9 mouse cellular contexts compared by ENCODE assay signal in genomic region chr5:124019348-124020216, GRCm38 (mm10). TPM values are rescaled to one million over a fixed set of nuclear protein-coding genes. Genes with fewer than 3 reads are reported as not detected.
DNase-seq lines count a peak whose midpoint lies in the region; ATAC-seq and TF ChIP-seq lines count a peak whose summit lies in the region.
"Had no signal": no experiment of that assay in that cellular context is flagged by ENCODE, and none has a peak within 500 bp of the region (broad histone marks: within the 10 kb centered on the region; RNA-seq: fewer than 3 reads in every experiment).

No protein-coding gene starts in this region.

- no peak overlapping the region for H3K4me3 ChIP-seq in hindbrain, embryonic 15.5 days
- H3K4me3 ChIP-seq in testis, adult 2 months (ENCODE audit: control insufficient read depth, low read depth, low read length), result no peak overlapping the region
- H3K4me3 ChIP-seq: stomach, embryonic 15.5 days had no signal

- H3K9ac ChIP-seq in hindbrain, embryonic 15.5 days, result no peak overlapping the region
- H3K9ac ChIP-seq: stomach, embryonic 15.5 days had no signal

- no peaks in the 10 kb centered on the region for H3K27me3 ChIP-seq in hindbrain, embryonic 15.5 days
- no peaks in the 10 kb centered on the region for H3K27me3 ChIP-seq in testis, adult 2 months (ENCODE audit: control insufficient read depth, insufficient read depth, low read length)
- H3K27me3 ChIP-seq: stomach, embryonic 15.5 days had no signal

- TF ChIP-seq CTCF in testis, adult 2 months (IDR thresholded peaks at IDR 0.05; ENCODE audit: control insufficient read depth, insufficient read depth, insufficient replicate concordance, low read depth, low read length), result no peak

- 57% methylated on average over 12 of the region's 12 CpGs for WGBS in hindbrain, embryonic 15.5 days

- H3K4me1 ChIP-seq in hindbrain, embryonic 15.5 days (replicated peaks), result peaks cover 72% of the 10 kb centered on the region
- peaks cover 9% of the 10 kb centered on the region for H3K4me1 ChIP-seq in testis, adult 2 months (ENCODE audit: control insufficient read depth, insufficient read depth, low read length)

- intact Hi-C loops in left cerebral cortex, postnatal 14 days (cut with DNase I), result no loop called here

- no peak overlapping the region for H3K4me2 ChIP-seq in hindbrain, embryonic 15.5 days
- H3K4me2 ChIP-seq: stomach, embryonic 15.5 days had no signal

- no peaks in the 10 kb centered on the region for H3K9me3 ChIP-seq in hindbrain, embryonic 15.5 days
- H3K9me3 ChIP-seq: stomach, embryonic 15.5 days had no signal

- no peak for TF ChIP-seq POLR2A in testis, adult 2 months (IDR thresholded peaks at IDR 0.05; ENCODE audit: control insufficient read depth, low read depth, low read length)

- peak; percentile 29 to 47 for DNase-seq in cerebellum, adult 18-20 months
- DNase-seq in cerebellum, postnatal 4 days (ENCODE audit: low spot score in 2 of 2), result no peak
- DNase-seq in adrenal gland, postnatal 14 days, result peak; percentile 83
- DNase-seq in frontal cortex, postnatal 14 days (ENCODE audit: low spot score in 2 of 2), result peak; percentile 75 to 86
- DNase-seq in left cerebral cortex, postnatal 14 days (ENCODE audit: low spot score in 2 of 2), result peak; percentile 86 to 95

- ATAC-seq in hindbrain, embryonic 15.5 days (ENCODE audit: low FRiP score, low read depth), result peak; percentile 49; the same call in 1 of the 2 replicates
- ATAC-seq in megakaryocyte progenitor cell, adult 5-6 weeks (replicated peaks; ENCODE audit: poor library complexity), result peak; percentile 60

- peak overlapping the region; percentile 69 for H3K27ac ChIP-seq in hindbrain, embryonic 15.5 days (replicated peaks)
- peak overlapping the region; percentile 37 for H3K27ac ChIP-seq in testis, adult 2 months (ENCODE audit: control insufficient read depth, insufficient read depth, low read depth, low read length)
- H3K27ac ChIP-seq: stomach, embryonic 15.5 days had no signal

- H3K36me3 ChIP-seq in hindbrain, embryonic 15.5 days, result no peaks in the 10 kb centered on the region
- H3K36me3 ChIP-seq in testis, adult 2 months (ENCODE audit: control insufficient read depth, insufficient read depth, low read length), result no peaks in the 10 kb centered on the region
- H3K36me3 ChIP-seq: stomach, embryonic 15.5 days had no signal

RNA-seq across cellular contexts. Expression of gene Vps37b, which starts 12.5 kb away (rescaled TPM):
- total RNA-seq in adrenal gland, postnatal 14 days (2021), result 65.2 and 85.1 TPM in 2 replicates
- polyA plus RNA-seq in hindbrain, embryonic 15.5 days (2015; fragmentation: Nextera tagmentation; extraction: Ambion mirVana), result 75.5 and 82.4 TPM in 2 replicates
- 10 to 100 TPM; 51.4 to 58.3 TPM for total RNA-seq in left cerebral cortex, postnatal 14 days (2021)
- total RNA-seq in megakaryocyte progenitor cell, adult 5-6 weeks (2015), result 11.4 and 14.8 TPM in 2 replicates
- total RNA-seq in megakaryocyte progenitor cell, adult 5-6 weeks (2017), result 15.2 and 15.6 TPM in 2 replicates
- polyA plus RNA-seq in testis, adult 2 months (2012; rRNA removed), result 46.6 and 47.7 TPM in 2 replicates

RNA-seq across cellular contexts. Expression of gene Hip1r, which starts 46.2 kb away (rescaled TPM):
- 18.0 and 26.6 TPM in 2 replicates for total RNA-seq in adrenal gland, postnatal 14 days (2021)
- polyA plus RNA-seq in hindbrain, embryonic 15.5 days (2015; fragmentation: Nextera tagmentation; extraction: Ambion mirVana), result 33.9 and 34.2 TPM in 2 replicates
- 10 to 100 TPM; 82.6 to 85.0 TPM for total RNA-seq in left cerebral cortex, postnatal 14 days (2021)
- total RNA-seq in megakaryocyte progenitor cell, adult 5-6 weeks (2015), result 4.9 and 6.9 TPM in 2 replicates
- 14.2 and 16.0 TPM in 2 replicates for total RNA-seq in megakaryocyte progenitor cell, adult 5-6 weeks (2017)
- 8.7 and 11.0 TPM in 2 replicates for polyA plus RNA-seq in testis, adult 2 months (2012; rRNA removed)

Comparison
In these comparisons a context has a peak if more than half of its experiments do, and no peak if none do; other contexts are left out.
1. DNase-seq: peak in cerebellum, adult 18-20 months (2 of 2), adrenal gland, postnatal 14 days (single experiment), frontal cortex, postnatal 14 days (2 of 2) and left cerebral cortex, postnatal 14 days (2 of 2); none in cerebellum, postnatal 4 days (0 of 2).